Mouse (Mus musculus) common myeloid progenitor, adult 5-6 weeks (primary cell): Measurements from ENCODE around the gene Plekhh3. TPM values are rescaled to one million over a fixed set of nuclear protein-coding genes. Genes with fewer than 3 reads are reported as not detected.
A peak's percentile ranks its signal among the peaks of the same experiment; 100 is the strongest.

Source experiments
- ATAC-seq: replicated peaks from 2 replicates; pipeline ENCODE4 v1.8.0; 2016; ENCODE audit warnings: low read depth, mild to moderate bottlenecking, moderate TSS enrichment, inconsistent platforms; ENCODE audit not compliant: poor library complexity, severe bottlenecking
- total RNA-seq: library from RNA; stranded (forward); fragments of 200-1000, 187-1606 nt; gene quantifications from 2 replicates; pipeline ENCODE4 v1.2.3, GENCODE M21; 2017

Plekhh3 gene
- total RNA-seq, 1 experiment from 2014 or later = 0.32 TPM

DNA sequence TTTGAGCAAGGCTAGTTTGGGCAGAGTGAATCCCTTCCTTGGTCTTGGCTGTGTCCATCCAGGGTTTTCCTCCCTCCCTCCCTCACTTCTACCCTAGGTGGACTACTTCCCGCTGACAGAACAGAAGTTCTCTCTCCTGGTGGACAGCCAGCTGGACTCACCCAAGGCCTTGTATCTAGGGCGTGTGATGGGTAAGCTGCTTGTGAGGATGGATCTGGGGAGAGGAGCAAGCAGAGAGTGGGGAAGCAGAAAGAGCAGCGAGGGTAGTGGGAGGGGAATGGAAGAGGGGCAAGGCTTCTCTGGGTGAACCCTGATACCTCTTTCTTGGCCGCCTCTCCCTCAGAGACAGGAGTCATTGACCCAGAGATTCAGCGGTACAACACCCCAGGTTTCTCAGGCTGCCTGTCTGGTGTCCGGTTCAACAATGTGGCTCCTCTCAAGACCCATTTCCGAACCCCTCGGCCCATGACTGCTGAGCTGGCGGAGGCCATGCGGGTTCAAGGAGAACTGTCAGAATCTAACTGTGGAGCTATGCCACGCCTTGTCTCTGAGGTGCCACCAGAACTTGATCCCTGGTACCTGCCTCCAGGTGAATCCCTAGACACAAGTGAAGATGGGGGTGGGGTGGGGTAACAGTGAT, 17.1 kb upstream of the Plekhh3 start:
- no peak for ATAC-seq

DNA sequence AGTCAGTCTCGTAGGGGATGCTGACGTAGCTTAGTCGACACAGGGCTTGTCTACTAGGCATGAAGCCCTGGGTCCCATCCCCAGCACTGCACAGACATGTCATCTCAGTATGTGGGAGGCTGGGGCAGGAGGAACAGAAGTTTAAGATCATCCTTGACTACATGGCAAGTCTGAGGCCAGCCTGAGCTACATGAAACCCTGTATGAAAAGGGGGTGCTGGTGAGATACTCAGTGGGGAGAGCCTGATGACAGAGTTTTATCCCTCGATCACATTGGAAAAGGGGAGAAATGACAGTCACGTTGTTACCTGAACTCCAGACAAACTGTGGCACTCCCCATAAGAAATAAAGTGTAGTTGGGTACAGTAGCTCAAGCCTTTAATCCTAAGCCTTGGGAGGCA, 16.4 kb upstream of the Plekhh3 start:
- ATAC-seq = no peak

DNA sequence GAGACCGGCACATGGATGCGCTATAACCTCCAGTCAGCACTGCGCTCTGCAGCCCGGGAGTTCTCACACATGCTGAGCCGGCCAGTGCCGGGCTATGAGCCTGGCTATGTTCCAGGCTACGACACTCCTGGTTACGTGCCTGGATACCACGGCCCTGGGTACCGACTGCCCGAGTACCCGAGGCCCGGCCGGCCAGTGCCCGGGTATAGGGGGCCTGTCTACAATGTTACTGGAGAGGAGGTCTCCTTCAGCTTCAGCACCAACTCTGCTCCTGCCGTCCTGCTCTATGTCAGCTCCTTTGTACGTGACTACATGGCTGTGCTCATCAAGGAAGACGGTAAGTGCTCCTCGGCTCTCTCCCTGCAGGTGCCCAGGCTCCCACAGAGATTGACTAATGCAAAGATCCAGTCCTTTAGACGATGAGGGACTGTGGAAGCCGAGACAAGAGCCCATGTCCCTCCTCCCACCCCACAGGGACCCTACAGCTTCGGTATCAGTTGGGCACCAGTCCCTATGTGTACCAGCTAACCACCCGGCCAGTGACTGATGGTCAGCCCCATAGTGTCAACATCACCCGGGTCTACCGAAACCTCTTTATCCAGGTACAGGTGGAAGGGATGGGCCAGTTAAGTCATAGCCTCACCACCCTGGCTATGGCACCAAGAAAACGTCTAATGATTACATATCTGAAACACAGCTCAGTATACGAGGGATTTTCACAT, 15.5 kb upstream of the Plekhh3 start:
- ATAC-seq = no peak

DNA sequence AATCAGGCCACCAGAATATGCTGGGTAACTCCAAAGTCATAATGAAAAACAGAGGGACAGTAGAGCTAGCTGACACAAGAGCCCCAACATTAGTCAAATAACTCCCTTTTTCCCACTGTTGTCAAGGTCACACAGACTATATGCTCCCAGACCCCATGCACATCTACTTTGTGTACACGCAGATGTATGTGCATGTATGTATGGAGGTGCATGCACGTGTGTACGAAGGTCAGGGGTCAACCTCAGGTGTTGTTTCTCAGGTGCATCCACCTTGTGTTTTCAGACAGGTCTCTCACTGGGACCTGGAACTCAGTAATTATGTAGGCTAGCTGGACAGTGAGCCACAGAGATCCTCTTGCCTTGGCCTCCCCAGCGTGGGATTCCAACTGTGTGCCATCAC, 14.3 kb upstream of the Plekhh3 start:
- ATAC-seq = no peak

DNA sequence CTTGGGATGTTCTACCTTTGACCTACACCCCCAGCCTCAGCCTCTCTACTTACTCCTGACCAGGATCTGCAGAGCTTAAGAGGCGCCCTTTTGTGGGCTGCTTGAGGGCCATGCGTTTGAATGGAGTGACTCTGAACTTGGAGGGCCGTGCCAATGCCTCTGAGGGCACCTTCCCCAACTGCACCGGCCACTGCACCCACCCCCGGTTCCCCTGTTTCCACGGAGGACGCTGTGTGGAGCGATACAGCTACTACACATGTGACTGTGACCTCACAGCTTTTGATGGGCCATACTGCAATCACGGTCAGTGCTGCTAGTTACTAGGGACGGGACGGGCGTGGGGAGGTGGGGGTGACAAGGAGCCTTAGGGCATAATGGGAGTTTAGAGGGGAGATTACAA, 13.8 kb upstream of the Plekhh3 start:
- no peak for ATAC-seq

DNA sequence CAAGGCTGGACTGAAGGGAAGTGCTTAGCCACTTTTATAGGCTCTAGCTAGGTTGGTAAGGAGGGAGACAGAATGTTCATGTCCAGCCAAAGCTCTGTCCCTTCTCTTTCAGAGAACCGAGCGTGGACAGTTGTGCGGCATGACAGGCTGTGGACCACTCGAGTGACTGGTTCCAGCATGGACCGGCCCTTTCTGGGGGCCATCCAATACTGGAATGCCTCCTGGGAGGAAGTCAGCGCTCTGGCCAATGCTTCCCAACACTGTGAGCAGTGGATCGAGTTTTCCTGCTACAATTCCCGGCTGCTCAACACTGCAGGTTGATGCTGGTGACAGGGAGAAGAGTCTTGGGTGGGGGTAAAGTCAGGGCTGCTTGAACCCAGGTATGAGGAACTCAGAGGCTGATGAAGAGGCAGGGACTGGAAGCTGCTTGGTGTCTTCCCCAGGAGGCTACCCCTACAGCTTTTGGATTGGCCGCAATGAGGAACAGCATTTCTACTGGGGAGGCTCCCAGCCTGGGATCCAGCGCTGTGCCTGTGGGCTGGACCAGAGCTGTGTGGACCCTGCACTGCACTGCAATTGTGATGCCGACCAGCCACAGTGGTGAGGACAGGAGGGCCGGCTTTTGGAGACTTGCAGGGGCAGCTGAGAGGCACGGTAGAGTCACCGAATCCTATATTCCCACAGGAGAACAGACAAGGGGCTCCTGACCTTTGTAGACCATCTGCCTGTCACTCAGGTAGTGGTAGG, 11.8 kb upstream of the Plekhh3 start:
- no peak for ATAC-seq

DNA sequence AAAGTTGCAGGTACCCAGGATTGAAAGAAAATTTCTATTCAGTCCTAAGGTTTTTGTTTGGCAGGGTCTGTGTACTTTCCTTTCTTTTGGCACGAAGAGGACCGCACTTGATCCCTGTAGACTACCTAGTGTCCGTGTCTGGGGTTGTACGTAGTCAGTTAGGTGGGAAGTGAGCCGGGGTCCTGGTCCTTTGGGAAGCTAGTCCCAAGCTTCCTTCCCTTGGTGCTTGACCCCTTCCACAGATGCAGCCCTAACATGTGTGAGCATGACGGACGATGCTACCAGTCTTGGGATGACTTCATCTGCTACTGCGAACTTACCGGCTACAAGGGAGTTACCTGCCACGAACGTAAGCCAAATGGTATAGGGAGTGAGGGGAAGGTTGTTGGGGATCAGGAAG, 10.8 kb upstream of the Plekhh3 start:
- ATAC-seq = no peak

DNA sequence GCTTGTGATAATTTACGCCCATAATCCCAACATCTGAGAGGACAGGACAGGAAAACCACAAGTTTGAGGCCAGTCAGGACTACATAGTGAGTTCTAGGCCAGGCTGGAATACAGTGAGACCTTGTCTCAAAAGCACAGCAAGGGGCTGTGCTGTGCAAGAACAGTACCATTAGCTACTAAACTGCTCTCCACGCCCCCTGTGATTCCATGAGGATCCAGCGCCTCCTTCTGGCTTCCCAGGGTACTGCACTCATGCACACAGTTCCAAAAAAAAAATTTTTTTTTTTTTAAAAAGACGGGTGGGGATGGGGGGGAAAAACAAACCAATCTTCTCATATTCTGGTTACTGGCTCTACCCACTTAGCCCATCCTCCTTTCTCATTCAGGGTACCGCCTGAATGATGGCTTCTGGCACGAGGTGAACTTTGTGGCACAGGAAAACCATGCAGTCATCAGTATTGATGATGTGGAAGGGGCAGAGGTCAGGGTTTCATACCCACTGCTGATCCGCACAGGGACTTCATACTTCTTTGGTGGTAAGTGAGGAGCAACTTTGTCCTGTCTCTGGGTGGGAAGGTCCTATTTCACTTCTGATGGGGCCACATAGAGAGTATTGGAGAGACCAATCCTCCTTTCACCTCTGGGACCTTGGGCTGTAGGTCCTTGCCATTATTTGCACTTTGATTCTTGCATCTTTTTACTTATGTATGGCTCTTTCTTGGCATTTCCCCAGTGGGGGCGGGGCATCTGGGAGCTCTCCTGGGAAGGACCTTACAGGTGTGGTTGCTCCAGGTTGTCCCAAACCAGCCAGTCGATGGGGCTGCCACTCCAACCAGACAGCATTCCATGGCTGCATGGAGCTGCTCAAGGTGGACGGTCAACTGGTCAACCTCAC, 9.9 kb upstream of the Plekhh3 start:
- ATAC-seq = peak; percentile 64

DNA sequence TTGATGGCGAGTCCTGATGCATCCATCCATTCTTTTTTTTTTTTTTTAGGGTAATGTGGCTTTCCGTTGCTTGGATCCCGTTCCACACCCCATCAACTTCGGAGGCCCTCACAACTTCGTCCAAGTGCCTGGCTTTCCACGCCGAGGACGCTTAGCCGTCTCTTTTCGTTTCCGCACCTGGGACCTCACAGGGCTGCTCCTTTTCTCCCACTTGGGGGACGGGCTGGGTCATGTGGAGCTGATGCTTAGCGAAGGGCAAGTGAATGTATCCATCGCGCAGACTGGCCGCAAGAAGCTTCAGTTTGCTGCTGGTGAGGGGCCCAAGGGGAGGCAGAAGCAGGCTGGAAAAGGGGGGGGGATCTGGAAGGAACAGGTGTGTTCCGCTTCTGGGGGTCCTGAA, 9.1 kb upstream of the Plekhh3 start:
- no peak for ATAC-seq

DNA sequence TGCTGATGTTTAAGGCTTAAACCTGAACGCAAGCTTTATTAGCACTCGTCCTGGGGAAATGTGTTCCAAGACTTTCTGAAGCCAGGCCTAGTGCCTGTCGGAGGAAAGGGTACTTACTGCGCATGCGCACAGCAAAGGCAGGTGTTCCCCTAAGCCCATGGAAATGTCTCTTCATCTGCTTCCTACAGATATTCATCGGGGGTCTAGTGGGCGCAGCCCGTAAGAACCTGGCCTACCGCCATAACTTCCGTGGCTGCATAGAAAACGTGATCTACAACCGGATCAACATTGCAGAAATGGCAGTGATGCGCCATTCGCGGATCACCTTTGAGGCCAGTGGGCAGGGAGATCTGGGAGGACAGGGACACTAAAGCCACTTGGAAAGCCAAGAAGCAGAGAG, 8.2 kb upstream of the Plekhh3 start:
- no peak for ATAC-seq

DNA sequence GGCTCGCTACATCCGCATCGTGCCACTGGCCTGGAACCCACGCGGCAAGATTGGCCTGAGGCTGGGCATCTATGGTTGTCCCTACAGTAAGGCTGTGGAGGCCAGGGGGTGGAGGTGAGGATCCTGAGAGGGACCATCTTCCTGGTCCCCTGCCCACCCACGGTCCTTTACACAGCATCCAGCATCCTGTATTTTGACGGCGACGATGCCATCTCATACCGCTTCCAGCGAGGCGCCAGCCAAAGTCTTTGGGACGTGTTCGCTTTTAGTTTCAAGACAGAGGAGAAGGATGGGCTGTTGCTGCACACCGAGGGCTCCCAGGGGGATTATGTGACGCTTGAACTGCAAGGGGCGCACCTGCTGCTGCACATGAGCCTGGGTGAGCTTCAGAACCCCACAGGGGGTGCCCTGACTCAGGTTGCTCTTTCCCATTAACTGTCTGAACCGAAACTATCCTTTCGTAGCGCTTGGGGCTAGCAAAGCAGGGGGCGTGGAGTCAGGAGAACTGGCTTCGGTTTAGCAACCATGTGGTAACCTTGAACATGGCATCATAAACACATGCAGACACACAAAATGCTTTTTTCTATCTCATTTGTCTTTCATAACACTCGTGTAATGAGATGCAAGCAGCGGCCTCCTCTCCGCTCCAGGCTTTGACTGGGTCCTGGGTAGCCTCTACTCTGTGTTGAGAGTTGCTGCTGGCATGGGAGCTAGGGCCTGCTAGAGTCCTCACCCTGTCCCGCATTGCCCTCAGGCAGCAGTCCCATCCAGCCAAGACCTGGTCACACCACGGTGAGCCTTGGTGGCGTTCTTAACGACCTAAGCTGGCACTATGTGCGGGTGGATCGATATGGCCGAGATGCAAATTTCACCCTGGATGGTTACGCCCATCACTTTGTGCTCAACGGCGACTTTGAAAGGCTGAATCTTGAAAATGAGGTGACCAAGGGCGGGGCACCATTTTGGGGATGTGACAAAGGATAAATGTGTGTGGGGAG, 7.2 kb upstream of the Plekhh3 start:
- no peak for ATAC-seq

DNA sequence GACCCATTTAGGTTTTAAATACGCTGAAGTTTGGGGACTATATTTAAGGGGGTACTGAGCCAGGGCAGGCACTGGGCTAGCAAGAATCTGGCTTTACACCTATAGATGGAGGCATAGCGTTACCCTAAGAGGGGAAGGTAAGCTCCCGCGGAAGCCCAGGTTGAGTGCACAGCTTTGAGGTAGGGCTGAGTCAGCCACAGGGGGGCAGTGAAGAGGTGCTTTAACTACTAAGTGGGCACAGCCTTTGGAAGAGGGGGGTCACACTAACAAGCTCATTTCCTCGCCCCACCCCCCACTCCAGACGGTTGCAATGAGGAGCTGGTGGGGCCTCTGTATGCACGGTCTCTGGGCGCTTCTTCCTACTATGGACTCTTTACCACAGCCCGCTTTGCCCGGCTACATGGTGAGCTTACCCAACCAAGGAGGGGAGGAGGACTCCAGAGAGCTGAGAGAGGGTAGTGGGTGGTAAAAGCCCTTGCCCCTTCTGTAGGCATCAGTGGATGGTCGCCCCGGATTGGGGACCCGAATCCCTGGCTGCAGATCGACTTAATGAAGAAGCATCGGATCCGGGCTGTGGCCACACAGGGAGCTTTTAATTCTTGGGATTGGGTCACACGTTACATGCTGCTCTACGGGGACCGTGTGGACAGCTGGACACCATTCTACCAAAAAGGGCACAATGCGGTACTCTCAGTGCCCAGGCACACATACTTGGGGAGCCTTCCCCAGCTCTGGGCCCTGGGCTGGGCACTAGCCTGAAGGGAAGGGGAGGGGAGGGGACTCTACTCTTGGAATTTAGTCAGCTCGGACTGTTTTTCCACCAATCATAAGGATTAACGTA, 6.0 kb upstream of the Plekhh3 start:
- no peak for ATAC-seq

DNA sequence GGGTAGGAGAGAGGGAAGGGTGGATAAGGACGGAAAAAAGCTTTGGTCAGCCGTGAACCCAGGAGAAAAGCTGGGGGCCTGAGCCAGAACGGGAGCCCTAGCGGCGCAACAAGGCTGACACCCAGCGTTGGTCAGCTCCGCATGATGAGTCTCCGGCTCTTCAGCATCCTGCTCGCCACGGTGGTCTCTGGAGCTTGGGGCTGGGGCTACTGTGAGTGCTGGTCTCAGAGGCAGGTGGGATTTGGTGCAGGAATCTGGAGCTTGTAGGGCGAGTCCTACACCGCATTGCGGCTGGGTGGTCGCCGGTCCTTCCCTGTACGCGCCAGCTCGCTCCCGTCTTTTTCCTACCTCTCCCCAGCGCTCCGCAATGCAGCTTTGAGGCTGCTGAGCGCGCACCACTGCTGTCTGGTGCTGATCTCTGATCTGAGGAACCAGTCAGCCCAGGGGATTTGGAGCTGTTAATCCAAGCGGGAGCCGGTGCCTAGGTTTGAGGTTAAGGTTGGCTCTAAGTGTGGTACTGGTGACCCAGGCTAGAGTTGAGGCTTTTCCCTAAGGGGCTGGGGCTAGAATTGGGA, 5.1 kb upstream of the Plekhh3 start:
- no peak for ATAC-seq

DNA sequence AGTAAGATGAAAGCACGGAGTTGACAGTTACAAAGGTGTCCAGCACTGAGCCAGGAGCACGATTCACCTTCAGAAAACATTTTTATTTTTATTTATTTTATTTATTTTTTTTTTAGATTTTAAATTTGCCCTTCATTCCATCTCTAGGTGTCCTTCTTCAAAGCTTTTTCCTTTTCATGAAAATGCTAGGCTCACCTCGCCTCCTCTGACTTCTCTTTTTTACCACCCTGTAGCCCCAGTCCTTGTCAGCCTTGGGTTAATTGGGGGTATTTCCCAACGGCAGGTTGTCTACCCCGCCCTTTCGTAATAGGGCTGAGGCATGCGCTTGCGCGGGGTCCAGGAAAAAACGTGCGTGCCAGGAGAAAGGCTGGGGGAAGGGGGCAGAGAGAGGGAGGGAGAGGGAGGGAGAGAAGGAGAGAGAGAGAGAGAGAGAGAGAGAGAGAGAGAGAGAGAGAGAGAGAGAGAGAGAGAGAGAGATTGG, 4.5 kb upstream of the Plekhh3 start:
- no peak for ATAC-seq

DNA sequence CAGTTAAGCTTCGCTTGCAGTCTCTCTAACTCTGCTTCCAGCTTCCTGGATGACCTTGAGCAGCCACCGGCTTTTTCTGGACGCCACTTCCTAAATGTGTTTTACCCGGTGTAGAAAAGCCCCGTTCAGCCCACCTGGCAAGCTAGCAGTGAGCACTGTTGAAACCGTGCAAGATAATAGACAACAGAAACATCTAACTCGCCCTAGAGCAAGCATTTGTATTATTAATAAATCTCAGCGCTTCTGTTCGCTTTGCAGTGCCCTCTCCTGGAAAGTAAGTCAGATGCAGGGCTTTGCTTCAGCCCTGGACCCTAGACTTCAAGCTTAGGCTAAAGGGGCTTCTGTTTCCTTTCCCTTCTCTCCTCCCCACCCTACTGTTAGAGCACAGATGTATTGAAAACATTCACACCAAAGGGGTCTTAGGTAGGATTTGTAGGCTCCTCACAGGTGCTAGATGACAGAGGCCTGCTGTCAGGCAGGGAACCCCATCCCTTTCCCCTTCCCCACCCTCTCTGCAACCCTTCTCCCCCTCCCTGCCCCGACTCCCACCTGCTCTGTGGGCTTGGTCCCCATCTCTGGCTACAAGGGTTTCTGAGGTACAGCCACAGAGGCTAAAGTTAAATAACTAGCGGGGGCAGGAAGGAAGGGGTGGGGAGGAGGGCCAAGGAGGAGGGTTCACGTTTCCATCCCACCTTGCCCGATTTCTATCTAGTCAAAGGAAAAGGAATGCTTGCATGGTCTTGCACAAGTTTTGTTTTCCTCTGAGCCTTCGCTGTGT, 3.9 kb upstream of the Plekhh3 start, which contains the start of gene Ccr10:
Gene Ccr10 (minus strand): TSS at position 593 of the 778 bp plus-strand sequence.
- no peak for ATAC-seq

DNA sequence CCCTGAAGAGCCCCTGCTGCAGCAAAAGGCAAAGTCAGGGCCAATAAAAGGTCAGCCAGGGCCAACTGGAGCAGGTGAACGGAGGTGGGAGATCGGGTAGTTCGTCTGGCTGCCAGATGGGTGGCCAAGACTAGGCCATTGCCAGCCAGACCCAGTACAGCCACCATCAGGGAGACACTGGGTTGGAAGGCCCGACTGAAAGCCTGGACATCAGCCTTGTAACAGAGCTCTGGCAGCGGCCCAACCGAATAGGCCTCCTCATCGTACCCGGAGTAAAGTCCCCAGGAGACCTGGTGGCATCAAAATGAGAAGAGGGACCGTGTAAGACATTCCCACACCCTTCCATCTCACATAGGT, 3.2 kb upstream of the Plekhh3 start:
- ATAC-seq = no peak
